Mouse (Mus musculus): ENCODE data around the gene Sec22b.

Gene Sec22b

GRCm38 (mm10) chr3:97938814-97939526, 38.0 kb downstream of the Sec22b start:
- in situ Hi-C loops (cut with MboI, MseI), result no loop called here

DNA sequence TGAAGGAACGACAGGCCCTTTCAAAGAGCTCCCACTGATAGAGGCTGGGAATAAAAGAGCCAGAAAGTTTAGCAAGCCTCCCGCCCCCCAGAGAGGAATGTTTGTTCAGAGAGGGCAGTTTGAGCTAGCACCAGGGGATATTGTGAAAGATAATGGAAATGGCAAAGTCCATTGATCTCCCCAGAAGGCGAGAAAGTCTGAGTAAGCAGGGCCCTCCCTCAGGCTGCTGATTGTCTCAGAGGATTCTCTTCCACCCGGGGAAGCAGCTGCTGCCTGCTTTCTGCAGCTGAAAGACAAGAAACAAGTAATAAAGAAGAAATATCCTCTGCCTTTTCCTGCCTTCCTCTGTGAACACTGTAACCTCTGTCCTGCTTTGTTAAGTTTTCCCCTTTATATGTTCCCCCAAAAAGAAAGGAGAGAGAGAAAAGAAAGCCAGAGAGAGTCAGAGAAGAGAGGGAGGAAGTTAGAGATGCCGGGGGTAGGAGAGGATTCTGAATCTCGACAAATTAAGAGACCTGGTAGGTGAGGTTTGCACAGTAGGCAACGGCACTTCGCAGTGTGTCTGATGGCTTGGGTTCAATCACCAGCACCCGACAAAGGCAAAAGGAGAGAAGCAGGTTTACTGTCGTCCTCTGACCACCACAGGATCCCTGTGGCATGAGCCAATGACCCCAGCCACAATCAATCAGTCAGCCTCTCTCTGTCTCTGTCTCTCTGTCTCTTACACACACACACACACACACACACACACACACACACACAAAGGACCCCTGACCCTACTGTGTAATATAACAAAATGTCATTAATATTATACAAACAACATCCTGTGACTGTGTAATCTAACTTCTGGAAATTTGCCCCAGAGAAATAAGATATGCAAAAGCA, 38.9 kb downstream of the Sec22b start:
- in situ Hi-C loops (cut with MboI, MseI), result no loop called here

GRCm38 (mm10) chr3:97940511-97941204, 39.7 kb downstream of the Sec22b start:
- in situ Hi-C loops (cut with MboI, MseI), result no loop called here

DNA sequence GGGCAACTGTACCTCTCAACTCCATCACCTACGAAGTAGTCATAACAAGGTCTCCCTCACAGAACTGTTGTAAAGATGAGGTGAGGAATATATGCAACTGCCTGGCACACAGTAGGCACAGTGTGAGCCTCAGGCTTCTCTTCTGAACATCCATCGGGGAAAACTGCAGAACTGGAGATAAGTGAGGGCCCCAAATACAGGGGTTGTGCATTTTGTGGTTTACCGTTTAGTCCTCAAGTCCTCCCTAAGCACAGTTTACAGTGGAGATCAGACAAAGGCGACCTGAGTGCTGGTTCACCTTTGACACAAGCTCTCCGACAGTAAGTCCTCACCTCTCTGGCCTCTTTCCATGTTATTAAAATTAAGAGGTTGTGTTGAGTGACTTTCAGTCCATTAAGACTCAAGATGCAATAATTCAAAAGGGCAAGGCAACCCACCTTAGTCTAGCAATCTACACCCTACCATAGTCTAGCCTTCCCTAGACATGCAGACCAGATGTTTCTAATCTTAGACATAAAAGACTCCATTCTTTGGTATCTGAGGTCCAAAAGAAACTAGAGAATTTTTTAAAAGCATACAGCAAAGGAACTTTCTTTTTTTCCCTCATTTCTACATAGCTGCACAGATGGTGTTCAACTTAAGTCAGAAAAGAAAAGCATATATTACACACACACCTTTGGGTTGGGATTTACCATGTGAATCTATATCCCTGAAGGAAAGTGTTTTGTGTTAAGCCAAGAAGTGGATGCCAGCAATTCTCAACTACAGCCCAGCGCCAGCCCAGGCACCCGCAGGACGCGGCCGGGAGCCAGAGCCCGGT, 40.7 kb downstream of the Sec22b start:
- in situ Hi-C loops (cut with MboI, MseI), result no loop called here

DNA sequence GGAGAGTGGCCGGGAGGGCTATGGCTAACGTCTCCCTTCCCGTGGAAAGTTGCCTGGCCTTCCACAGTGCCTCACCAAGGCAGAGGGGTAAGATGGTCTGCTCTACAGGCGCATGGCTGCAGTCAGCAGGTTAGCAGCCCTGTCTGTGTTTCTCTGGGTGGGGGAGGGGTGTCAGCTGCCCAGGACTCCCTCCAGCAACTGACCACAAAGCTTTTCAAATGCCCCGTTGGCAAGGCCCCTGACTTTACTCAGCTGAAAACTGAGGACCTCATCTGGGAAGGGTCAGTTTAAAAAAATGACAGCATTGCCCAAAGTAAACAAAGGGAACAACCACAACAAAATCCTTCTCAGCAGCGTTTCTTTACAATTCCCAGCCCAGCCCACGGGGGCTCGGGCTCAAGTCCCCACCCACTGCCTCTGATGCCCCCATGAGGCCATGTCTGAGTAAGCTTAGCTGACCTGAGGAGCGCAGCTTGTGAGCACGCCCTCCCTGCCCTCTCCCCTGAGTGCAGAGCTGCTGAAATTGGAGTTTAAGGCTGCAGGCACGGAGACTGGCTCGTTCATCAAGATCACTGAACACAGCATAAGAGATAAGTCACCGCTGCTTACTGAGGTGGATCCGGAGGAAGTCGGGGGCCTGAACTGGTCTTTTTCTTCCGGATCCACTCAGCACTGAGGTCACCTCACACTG, 41.4 kb downstream of the Sec22b start:
- in situ Hi-C loops (cut with MboI, MseI), result no loop called here

DNA sequence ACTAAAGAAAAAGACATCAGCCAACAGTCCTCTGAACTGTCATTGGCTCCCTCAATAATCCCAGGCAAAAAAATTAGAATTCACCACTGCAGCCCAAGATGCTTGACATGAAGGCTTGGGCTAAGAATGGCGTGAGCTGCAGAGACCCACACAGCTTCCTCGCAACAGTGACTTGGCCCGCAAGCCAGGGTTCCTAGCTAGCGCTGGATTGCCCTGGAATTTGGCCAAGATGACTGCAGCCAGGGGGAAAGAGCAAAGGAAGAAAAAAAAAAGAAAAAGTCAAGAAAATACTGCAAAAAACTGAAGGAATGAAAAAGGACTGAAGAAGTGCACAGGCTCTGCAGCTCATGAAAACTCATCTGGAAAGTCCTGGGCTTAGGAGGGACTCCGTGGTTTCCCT, 43.5 kb downstream of the Sec22b start:
- in situ Hi-C loops (cut with MboI, MseI), result no loop called here

GRCm38 (mm10) chr3:97946439-97946838, 45.4 kb downstream of the Sec22b start:
- in situ Hi-C loops (cut with MboI, MseI), result no loop called here

- in situ Hi-C loops (cut with MboI, MseI), result no loop called here
These were observed 47.5 kb downstream of the Sec22b start for GRCm38 (mm10) chr3:97948518-97948917.

DNA sequence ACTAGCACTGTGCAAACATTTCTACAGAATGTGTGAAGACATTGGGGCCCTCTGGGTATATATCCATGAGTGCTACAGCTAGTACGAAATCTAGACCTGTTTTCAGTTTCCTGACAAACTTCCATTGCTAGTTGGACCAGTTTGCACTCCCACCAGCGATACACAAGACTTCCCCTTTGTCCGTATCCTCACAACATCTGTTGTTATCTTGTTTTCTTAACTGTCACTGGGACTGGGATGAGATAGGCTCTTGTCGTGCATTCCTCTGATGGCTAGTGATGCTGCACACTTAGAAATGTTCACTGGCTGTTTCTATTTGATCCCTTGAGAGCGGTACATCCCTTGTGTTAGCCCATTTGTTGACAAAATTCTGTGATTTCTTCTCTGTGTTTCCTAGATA, 49.0 kb downstream of the Sec22b start:
- in situ Hi-C loops (cut with MboI, MseI), result no loop called here

GRCm38 (mm10) chr3:97951134-97951533, 50.1 kb downstream of the Sec22b start:
- in situ Hi-C loops (cut with MboI, MseI), result no loop called here

DNA sequence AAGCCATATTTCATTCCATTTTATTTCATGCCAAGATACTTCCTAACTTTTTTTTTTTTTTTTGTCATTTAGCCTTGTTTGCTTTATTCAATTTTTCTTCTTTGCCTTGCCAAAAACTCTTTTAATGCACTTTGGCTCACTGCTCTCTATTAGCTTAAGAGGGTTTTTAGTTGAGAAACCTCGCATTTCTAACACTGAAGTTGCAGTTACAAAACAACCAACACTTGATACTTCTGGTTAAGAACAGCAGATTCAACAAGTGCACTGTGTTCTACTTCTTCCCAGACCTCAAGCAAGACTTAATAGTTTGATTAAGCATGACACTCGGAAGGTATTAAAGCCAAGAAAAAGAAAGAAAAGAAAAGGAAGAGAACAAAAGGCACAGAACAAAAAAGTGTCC, 52.2 kb downstream of the Sec22b start:
- in situ Hi-C loops (cut with MboI, MseI), result no loop called here

DNA sequence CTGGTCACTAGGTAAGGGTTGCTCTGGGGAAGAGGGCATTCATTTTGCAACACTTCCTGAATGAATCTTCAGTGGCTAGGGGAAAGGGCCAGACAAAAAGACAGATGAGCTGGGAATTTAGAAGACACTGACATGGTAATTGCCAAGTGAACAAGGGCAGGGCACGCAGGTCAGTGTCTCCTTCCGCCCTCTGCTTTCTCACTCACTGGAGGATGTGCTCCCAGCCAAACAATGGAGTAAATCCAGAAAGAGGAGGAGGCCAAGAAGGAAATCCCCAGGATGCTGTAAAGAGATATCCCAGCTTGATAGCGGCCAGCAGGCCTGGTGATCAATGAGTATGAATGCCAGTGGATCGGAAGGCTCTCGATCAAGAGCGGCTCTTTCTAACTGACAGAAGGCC, 55.3 kb downstream of the Sec22b start:
- in situ Hi-C loops (cut with MboI, MseI), result no loop called here

DNA sequence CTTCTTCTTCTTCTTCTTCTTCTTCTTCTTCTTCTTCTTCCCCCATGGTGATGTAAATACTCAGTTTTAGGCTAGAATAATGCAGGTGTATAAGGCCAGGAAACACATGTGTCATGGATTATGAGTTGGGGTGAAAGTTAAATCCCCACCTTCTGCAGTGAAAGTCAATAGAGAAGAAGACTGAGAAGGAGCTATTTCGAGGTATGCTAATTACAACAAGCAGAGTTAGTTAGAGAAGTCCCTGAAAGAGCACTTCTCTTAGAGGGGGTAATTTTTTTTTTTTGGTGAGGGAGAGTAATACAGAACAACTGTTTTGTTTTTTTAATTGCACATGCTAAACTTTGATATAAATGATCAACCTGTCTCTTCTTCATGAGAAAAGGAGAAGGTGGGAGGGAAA, 55.9 kb downstream of the Sec22b start:
- in situ Hi-C loops (cut with MboI, MseI), result no loop called here

GRCm38 (mm10) chr3:97960783-97961594, 60.0 kb downstream of the Sec22b start:
- in situ Hi-C loops (cut with MboI, MseI), result loop anchor here in 1 of 2 experiments (10.0 kb wide), 1 partner anchor 966 kb away; no protein-coding TSS in a partner anchor

GRCm38 (mm10) chr3:97961962-97962361, 61.0 kb downstream of the Sec22b start:
- in situ Hi-C loops (cut with MboI, MseI), result loop anchor here in 1 of 2 experiments (10.0 kb wide), 1 partner anchor 967 kb away; no protein-coding TSS in a partner anchor

DNA sequence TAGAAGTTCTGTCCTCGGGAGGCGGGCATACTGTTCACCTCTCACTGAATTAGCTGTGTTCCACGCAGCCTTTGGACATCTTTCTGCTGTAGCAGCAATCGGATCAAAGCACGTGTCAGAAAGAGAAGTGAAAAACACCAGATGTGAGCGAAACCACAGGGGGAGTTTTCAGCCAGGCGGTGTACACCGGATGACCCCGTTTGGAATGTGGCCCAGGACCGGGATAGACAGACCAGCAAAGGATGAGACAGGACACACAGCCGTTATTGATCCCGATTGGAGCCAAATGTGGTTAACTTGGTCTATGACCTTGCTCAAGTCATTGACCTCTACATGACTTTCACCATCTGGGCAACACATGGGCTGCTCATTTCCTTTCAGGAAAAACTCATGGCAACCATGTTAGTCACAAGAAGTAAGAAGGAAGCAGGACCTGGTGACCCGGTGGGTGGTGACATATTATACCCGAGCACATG, 63.9 kb downstream of the Sec22b start:
- in situ Hi-C loops (cut with MboI, MseI), result loop anchor here in 1 of 2 experiments (5.0 to 10.0 kb wide), 2 partner anchors 33 to 970 kb away; no protein-coding TSS in a partner anchor

DNA sequence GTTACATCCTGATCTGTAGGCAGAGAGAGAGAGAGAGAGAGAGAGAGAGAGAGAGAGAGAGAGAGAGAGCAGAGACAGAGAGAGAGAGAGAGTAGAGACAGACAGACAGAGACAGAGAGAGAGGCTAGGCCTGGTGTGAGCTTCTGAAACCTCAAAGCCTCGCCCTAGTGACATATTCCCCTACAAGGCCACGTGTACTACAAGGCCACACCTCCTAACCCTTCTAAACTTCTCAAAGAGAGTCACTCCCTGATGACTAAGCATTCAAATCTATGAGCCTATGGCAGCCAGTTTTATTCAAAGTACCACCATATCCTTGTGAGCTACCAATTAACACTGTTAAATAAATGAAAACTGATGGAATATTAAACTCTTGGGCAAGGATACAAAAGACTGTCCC, 66.6 kb downstream of the Sec22b start:
- in situ Hi-C loops (cut with MboI, MseI), result loop anchor here in 1 of 2 experiments (5.0 to 10.0 kb wide), 2 partner anchors 35 to 973 kb away; no protein-coding TSS in a partner anchor

GRCm38 (mm10) chr3:97968191-97968590, 67.2 kb downstream of the Sec22b start:
- in situ Hi-C loops (cut with MboI, MseI), result loop anchor here in 1 of 2 experiments (5.0 to 10.0 kb wide), 2 partner anchors 36 to 973 kb away; no protein-coding TSS in a partner anchor

DNA sequence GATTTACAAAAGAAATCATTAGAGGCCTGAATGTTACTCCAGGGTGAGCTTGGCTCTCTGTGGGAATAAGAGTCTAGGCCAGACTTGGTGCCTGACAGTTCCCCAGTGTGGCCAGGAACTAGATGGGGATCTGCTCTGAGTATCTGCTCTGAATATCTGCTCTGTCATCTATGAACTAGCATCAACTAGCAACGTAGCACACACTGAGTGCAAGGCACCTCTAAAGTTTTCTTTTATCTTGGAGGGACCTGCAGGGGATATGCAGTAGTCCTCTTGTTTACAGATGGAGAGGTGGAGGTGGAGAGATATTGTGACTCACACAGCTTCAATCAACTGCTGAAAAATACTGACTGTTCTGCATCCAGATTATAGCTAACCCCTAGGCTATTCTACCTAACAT, 68.0 kb downstream of the Sec22b start:
- in situ Hi-C loops (cut with MboI, MseI), result loop anchor here in 1 of 2 experiments (5.0 to 10.0 kb wide), 2 partner anchors 37 to 974 kb away; no protein-coding TSS in a partner anchor
